18 mouse cellular contexts compared by ENCODE assay signal in the genomic region with DNA sequence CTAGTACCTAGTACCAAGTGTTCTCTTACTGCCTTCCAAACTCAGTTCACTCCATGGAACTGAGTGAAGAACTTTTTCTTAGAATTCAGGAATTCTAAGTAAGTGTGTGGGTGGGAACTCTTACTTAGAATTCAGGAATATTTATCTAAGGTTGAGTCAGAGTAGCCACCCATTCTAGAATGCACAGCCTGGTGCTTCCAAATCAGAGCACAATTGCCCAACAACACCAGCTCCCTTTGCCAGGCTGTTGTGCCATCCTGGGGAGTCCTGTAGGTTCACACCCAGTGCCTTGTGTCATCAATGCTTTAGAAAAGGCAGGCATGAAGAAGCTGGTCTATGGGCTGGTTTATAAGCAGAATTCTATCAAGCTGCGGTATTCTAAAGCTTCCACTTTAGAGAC.
DNase-seq lines count a peak whose midpoint lies in the region; ATAC-seq lines count a peak whose summit lies in the region.
"Had no signal": no experiment of that assay in that cellular context is flagged by ENCODE, and none has a peak within 500 bp of the region (broad histone marks: within the 10 kb centered on the region; RNA-seq: fewer than 3 reads in every experiment).

No protein-coding gene starts in this region.

- ATAC-seq in forebrain, embryonic 13.5 days = no peak
- ATAC-seq: forebrain, embryonic 14.5 days; intestine, embryonic 16.5 days had no signal

- DNase-seq in heart, adult 11 months = peak; percentile 77
- no peak for DNase-seq in heart, embryonic 10.5 days (ENCODE audit: low spot score)
- DNase-seq in right cerebral cortex, adult 2 months (ENCODE audit: low spot score in 2 of 2) = peak; percentile 21 to 32
- no peak for DNase-seq in right cerebral cortex, postnatal 10 days (ENCODE audit: low spot score in 2 of 2)
- no peak for DNase-seq in kidney, postnatal 4 days
- DNase-seq in gastrocnemius, postnatal 36 days = no peak
- DNase-seq: cerebellum, adult 11 months; kidney, postnatal 36 days; midbrain, embryonic 14.5 days had no signal

- no peaks in the 10 kb centered on the region for H3K27me3 ChIP-seq in heart, embryonic 10.5 days (ENCODE audit: insufficient read depth, poor library complexity, severe bottlenecking)
- H3K27me3 ChIP-seq in forebrain, embryonic 13.5 days = no peaks in the 10 kb centered on the region
- H3K27me3 ChIP-seq: embryonic facial prominence, embryonic 13.5 days; heart, embryonic 15.5 days; hindbrain, embryonic 12.5 days; limb, embryonic 15.5 days had no signal

- H3K4me1 ChIP-seq in heart, embryonic 10.5 days = peaks cover 8% of the 10 kb centered on the region; the same call in 1 of the 2 replicates
- peaks cover 7% of the 10 kb centered on the region for H3K4me1 ChIP-seq in brown adipose tissue, adult 24 weeks (ENCODE audit: control insufficient read depth, insufficient read depth, insufficient read length, low read length)
- peaks cover 7% of the 10 kb centered on the region; the same call in 1 of the 2 replicates for H3K4me1 ChIP-seq in forebrain, embryonic 13.5 days

- no peak overlapping the region for H3K27ac ChIP-seq in heart, embryonic 10.5 days
- H3K27ac ChIP-seq in brown adipose tissue, adult 24 weeks (replicated peaks; ENCODE audit: low read depth, low read length) = peak overlapping the region; percentile 82
- no peak overlapping the region for H3K27ac ChIP-seq in forebrain, embryonic 13.5 days
- H3K27ac ChIP-seq: embryonic facial prominence, embryonic 13.5 days; heart, embryonic 15.5 days; hindbrain, embryonic 12.5 days; limb, embryonic 15.5 days; macrophage had no signal

- no peak overlapping the region for H3K9ac ChIP-seq in forebrain, embryonic 13.5 days
- H3K9ac ChIP-seq: embryonic facial prominence, embryonic 13.5 days; heart, embryonic 15.5 days; hindbrain, embryonic 12.5 days; limb, embryonic 15.5 days had no signal

- no peak overlapping the region for H3K4me2 ChIP-seq in forebrain, embryonic 13.5 days
- H3K4me2 ChIP-seq: embryonic facial prominence, embryonic 13.5 days; heart, embryonic 15.5 days; hindbrain, embryonic 12.5 days; limb, embryonic 15.5 days had no signal

- intact Hi-C loops in gastrocnemius, postnatal 36 days (cut with DNase I) = no loop called here

- no peaks in the 10 kb centered on the region for H3K9me3 ChIP-seq in heart, embryonic 10.5 days
- no peaks in the 10 kb centered on the region for H3K9me3 ChIP-seq in forebrain, embryonic 13.5 days (replicated peaks)
- H3K9me3 ChIP-seq: embryonic facial prominence, embryonic 13.5 days; heart, embryonic 15.5 days; hindbrain, embryonic 12.5 days; limb, embryonic 15.5 days had no signal

- WGBS in heart, embryonic 10.5 days = 79% methylated on average over 1 of the region's 1 CpGs
- WGBS in forebrain, embryonic 13.5 days = 95% methylated on average over 1 of the region's 1 CpGs

- H3K36me3 ChIP-seq in heart, embryonic 10.5 days = no peaks in the 10 kb centered on the region
- no peaks in the 10 kb centered on the region for H3K36me3 ChIP-seq in forebrain, embryonic 13.5 days (ENCODE audit: poor library complexity, severe bottlenecking)
- H3K36me3 ChIP-seq: embryonic facial prominence, embryonic 13.5 days; heart, embryonic 15.5 days; hindbrain, embryonic 12.5 days; limb, embryonic 15.5 days had no signal

- no peak overlapping the region for H3K4me3 ChIP-seq in heart, embryonic 10.5 days
- no peak overlapping the region for H3K4me3 ChIP-seq in brown adipose tissue, adult 24 weeks (ENCODE audit: insufficient read depth, low read depth, low read length)
- no peak overlapping the region for H3K4me3 ChIP-seq in forebrain, embryonic 13.5 days
- H3K4me3 ChIP-seq: embryonic facial prominence, embryonic 13.5 days; heart, embryonic 15.5 days; hindbrain, embryonic 12.5 days; limb, embryonic 15.5 days had no signal

Comparison
In these comparisons a context has a peak if more than half of its experiments do, and no peak if none do; other contexts are left out.
1. DNase-seq: peak in heart, adult 11 months (single experiment) and right cerebral cortex, adult 2 months (2 of 2); none in heart, embryonic 10.5 days (single experiment), right cerebral cortex, postnatal 10 days (0 of 2), kidney, postnatal 4 days (0 of 2) and gastrocnemius, postnatal 36 days (0 of 2).